Mouse (Mus musculus) layer of hippocampus, postnatal 14 days (tissue): ENCODE results near the gene Ccdc27. TPM values are rescaled to one million over a fixed set of nuclear protein-coding genes. Genes with fewer than 3 reads are reported as not detected.

Source experiments
- total RNA-seq, 2 experiments: library from RNA; stranded (reverse); gene quantifications; 2 replicates each; pipeline ENCODE4 v1.2.3; 2021

Gene Ccdc27
- total RNA-seq, 2 experiments from 2014 or later = 1.0 to 1.7 TPM

Other genes with a start within 250 kb of the Ccdc27 start
- 10 to 100 TPM; 17.9 to 20.8 TPM for gene A430005L14Rik, start 85.4 kb downstream of the Ccdc27 start, total RNA-seq
- 10 to 100 TPM; 10.0 to 16.9 TPM for gene Dffb, start 67.6 kb downstream of the Ccdc27 start, total RNA-seq
- gene Cep104, start 67.5 kb downstream of the Ccdc27 start, total RNA-seq = 10 to 100 TPM; 28.8 to 29.4 TPM
- gene Lrrc47, start 30.9 kb downstream of the Ccdc27 start, total RNA-seq = 10 to 100 TPM; 49.4 to 67.7 TPM
- gene Smim1, start 16.4 kb downstream of the Ccdc27 start, total RNA-seq = 1 to 10 TPM; 6.8 to 10.0 TPM
- gene Trp73, start 97.5 kb upstream of the Ccdc27 start, total RNA-seq = 1 to 10 TPM; 3.8 to 4.0 TPM
- 10 to 100 TPM; 29.7 to 36.1 TPM for gene Wrap73, start 99.7 kb upstream of the Ccdc27 start, total RNA-seq
- 100 to 1,000 TPM; 156 to 166 TPM for gene Tprgl, start 118.0 kb upstream of the Ccdc27 start, total RNA-seq
- gene Megf6, start 128.1 kb upstream of the Ccdc27 start, total RNA-seq = 10 to 100 TPM in 1 of 2 experiments, 1 to 10 TPM in 1; 9.4 to 11.6 TPM